ENCODE assay signal across 26 mouse cellular contexts in genomic region chr5:24615097-24615496, GRCm38 (mm10). TPM values are rescaled to one million over a fixed set of nuclear protein-coding genes. Genes with fewer than 3 reads are reported as not detected.
DNase-seq lines count a peak whose midpoint lies in the region; ATAC-seq and TF ChIP-seq lines count a peak whose summit lies in the region.
"Had no signal": no experiment of that assay in that cellular context is flagged by ENCODE, and none has a peak within 500 bp of the region (broad histone marks: within the 10 kb centered on the region; RNA-seq: fewer than 3 reads in every experiment).

No protein-coding gene starts in this region.

- DNase-seq in heart, adult 11 months: peak; percentile 72
- DNase-seq in heart, postnatal 25 days (ENCODE audit: low spot score): no peak
- peak; percentile 63 for DNase-seq in hindbrain, postnatal 0 days (ENCODE audit: low spot score)
- DNase-seq in hindbrain, embryonic 11.5 days (ENCODE audit: low spot score): no peak
- peak; percentile 31 for DNase-seq in midbrain, embryonic 11.5 days (ENCODE audit: low spot score, missing footprints)
- no peak for DNase-seq in midbrain, embryonic 10.5 days (ENCODE audit: low spot score)
- DNase-seq: adrenal gland, adult 2 months; adrenal gland, postnatal 14 days; cerebellum, adult 11 months; cerebellum, adult 2 months; gastrocnemius, postnatal 25 days; heart, adult 2 months; heart, postnatal 14 days had no signal

- no peak overlapping the region for H3K9ac ChIP-seq in hindbrain, postnatal 0 days (replicated peaks; ENCODE audit: low read length)
- no peak overlapping the region for H3K9ac ChIP-seq in hindbrain, embryonic 11.5 days (ENCODE audit: low read depth, low read length)
- H3K9ac ChIP-seq in midbrain, embryonic 11.5 days (ENCODE audit: low read length): no peak overlapping the region
- H3K9ac ChIP-seq: heart, embryonic 13.5 days had no signal

- no peaks in the 10 kb centered on the region for H3K9me3 ChIP-seq in hindbrain, postnatal 0 days (ENCODE audit: low read length)
- no peaks in the 10 kb centered on the region for H3K9me3 ChIP-seq in hindbrain, embryonic 11.5 days (ENCODE audit: control insufficient read depth, low read length)
- H3K9me3 ChIP-seq in midbrain, embryonic 11.5 days (ENCODE audit: control insufficient read depth, low read length): no peaks in the 10 kb centered on the region
- H3K9me3 ChIP-seq in midbrain, embryonic 10.5 days (replicated peaks): no peaks in the 10 kb centered on the region
- H3K9me3 ChIP-seq: forebrain, embryonic 10.5 days; heart, embryonic 10.5 days; heart, embryonic 13.5 days had no signal

- peaks cover 17% of the 10 kb centered on the region for H3K4me1 ChIP-seq in hindbrain, postnatal 0 days (ENCODE audit: insufficient read depth, low read length)
- H3K4me1 ChIP-seq in hindbrain, embryonic 11.5 days (replicated peaks; ENCODE audit: control insufficient read depth, insufficient read depth, low read length): no peaks in the 10 kb centered on the region
- H3K4me1 ChIP-seq in midbrain, embryonic 11.5 days (ENCODE audit: control insufficient read depth, insufficient read depth, low read length): no peaks in the 10 kb centered on the region
- H3K4me1 ChIP-seq in midbrain, embryonic 10.5 days: 0 out of 2 replicates have a peak, but pooled peaks cover 3% of the 10 kb centered on the region

- no peak overlapping the region for H3K4me2 ChIP-seq in hindbrain, postnatal 0 days (ENCODE audit: low read depth, low read length)
- H3K4me2 ChIP-seq in hindbrain, embryonic 11.5 days (replicated peaks; ENCODE audit: low read depth, low read length): no peak overlapping the region
- no peak overlapping the region for H3K4me2 ChIP-seq in midbrain, embryonic 11.5 days
- H3K4me2 ChIP-seq: heart, embryonic 13.5 days had no signal

- TF ChIP-seq CTCF in hindbrain, postnatal 0 days (IDR thresholded peaks at IDR 0.05; ENCODE audit: low read depth): no peak

- H3K4me3 ChIP-seq in hindbrain, postnatal 0 days (ENCODE audit: low read length): no peak overlapping the region
- no peak overlapping the region for H3K4me3 ChIP-seq in hindbrain, embryonic 11.5 days (ENCODE audit: low read depth, low read length)
- no peak overlapping the region for H3K4me3 ChIP-seq in midbrain, embryonic 11.5 days (ENCODE audit: low read depth, low read length)
- no peak overlapping the region for H3K4me3 ChIP-seq in midbrain, embryonic 10.5 days
- H3K4me3 ChIP-seq: forebrain, embryonic 10.5 days; heart, adult 2 months; heart, embryonic 10.5 days; heart, embryonic 13.5 days had no signal

- no peaks in the 10 kb centered on the region for H3K36me3 ChIP-seq in hindbrain, postnatal 0 days (ENCODE audit: insufficient read depth, low read length)
- no peaks in the 10 kb centered on the region for H3K36me3 ChIP-seq in hindbrain, embryonic 11.5 days (ENCODE audit: control insufficient read depth, insufficient read depth, low read length)
- H3K36me3 ChIP-seq in midbrain, embryonic 11.5 days (ENCODE audit: control insufficient read depth, insufficient read depth, low read length): no peaks in the 10 kb centered on the region
- H3K36me3 ChIP-seq in midbrain, embryonic 10.5 days: no peaks in the 10 kb centered on the region
- H3K36me3 ChIP-seq: forebrain, embryonic 10.5 days; heart, embryonic 10.5 days; heart, embryonic 13.5 days had no signal

- no peak overlapping the region for H3K27ac ChIP-seq in hindbrain, postnatal 0 days
- H3K27ac ChIP-seq in hindbrain, embryonic 11.5 days (ENCODE audit: low read depth, low read length): no peak overlapping the region
- no peak overlapping the region for H3K27ac ChIP-seq in midbrain, embryonic 11.5 days (ENCODE audit: low read depth, low read length)
- no peak overlapping the region for H3K27ac ChIP-seq in midbrain, embryonic 10.5 days (replicated peaks)
- H3K27ac ChIP-seq: forebrain, embryonic 10.5 days; heart, adult 2 months; heart, embryonic 10.5 days; heart, embryonic 13.5 days had no signal

- intact Hi-C loops in heart, postnatal 25 days (cut with DNase I): no loop called here

- no peaks in the 10 kb centered on the region for H3K27me3 ChIP-seq in hindbrain, postnatal 0 days (ENCODE audit: insufficient read depth, low read length)
- H3K27me3 ChIP-seq in hindbrain, embryonic 11.5 days (ENCODE audit: control insufficient read depth, insufficient read depth, low read length): no peaks in the 10 kb centered on the region
- no peaks in the 10 kb centered on the region for H3K27me3 ChIP-seq in midbrain, embryonic 11.5 days (ENCODE audit: control insufficient read depth, insufficient read depth, low read length)
- no peaks in the 10 kb centered on the region for H3K27me3 ChIP-seq in midbrain, embryonic 10.5 days (ENCODE audit: low read depth, poor library complexity, severe bottlenecking)

- 40% methylated on average over 6 of the region's 6 CpGs for WGBS in hindbrain, postnatal 0 days
- 72% methylated on average over 6 of the region's 6 CpGs for WGBS in hindbrain, embryonic 11.5 days
- 74% methylated on average over 6 of the region's 6 CpGs for WGBS in midbrain, embryonic 11.5 days
- WGBS in midbrain, embryonic 10.5 days: 72% methylated on average over 6 of the region's 6 CpGs

- ATAC-seq in hindbrain, postnatal 0 days: peak; percentile 82
- no peak for ATAC-seq in hindbrain, embryonic 11.5 days (ENCODE audit: low FRiP score)
- ATAC-seq in midbrain, embryonic 11.5 days (ENCODE audit: low FRiP score): no peak
- ATAC-seq: CD4-positive, CD25-positive, alpha-beta regulatory T cell, adult 4 months; forebrain, embryonic 14.5 days had no signal

RNA-seq across cellular contexts. Expression of gene Smarcd3, which starts 9.1 kb away (rescaled TPM):
- total RNA-seq in heart, postnatal 25 days (2021): 10 to 100 TPM; 69.0 to 69.3 TPM
- total RNA-seq in hindbrain, postnatal 0 days (2014; rRNA removed): 246 and 262 TPM in 2 replicates
- polyA plus RNA-seq in hindbrain, postnatal 0 days (2015; fragmentation: Nextera tagmentation; extraction: Ambion mirVana): 114 and 128 TPM in 2 replicates
- 42.3 and 45.9 TPM in 2 replicates for polyA plus RNA-seq in hindbrain, embryonic 11.5 days (2014; fragmentation: Nextera tagmentation; extraction: Ambion mirVana)
- polyA plus RNA-seq in midbrain, embryonic 11.5 days (2014; fragmentation: Nextera tagmentation; extraction: Ambion mirVana): 56.8 and 60.2 TPM in 2 replicates
- polyA plus RNA-seq in midbrain, embryonic 10.5 days (2016; fragmentation: Nextera tagmentation; extraction: Ambion mirVana): 32.4 and 44.8 TPM in 2 replicates

RNA-seq across cellular contexts. Expression of gene Chpf2, which starts 28.6 kb away (rescaled TPM):
- total RNA-seq in heart, postnatal 25 days (2021): 1 to 10 TPM; 7.8 to 9.7 TPM
- total RNA-seq in hindbrain, postnatal 0 days (2014; rRNA removed): 38.3 and 46.2 TPM in 2 replicates
- 25.0 and 26.9 TPM in 2 replicates for polyA plus RNA-seq in hindbrain, postnatal 0 days (2015; fragmentation: Nextera tagmentation; extraction: Ambion mirVana)
- polyA plus RNA-seq in hindbrain, embryonic 11.5 days (2014; fragmentation: Nextera tagmentation; extraction: Ambion mirVana): 8.6 and 8.7 TPM in 2 replicates
- 7.2 and 9.6 TPM in 2 replicates for polyA plus RNA-seq in midbrain, embryonic 11.5 days (2014; fragmentation: Nextera tagmentation; extraction: Ambion mirVana)
- 14.8 and 19.7 TPM in 2 replicates for polyA plus RNA-seq in midbrain, embryonic 10.5 days (2016; fragmentation: Nextera tagmentation; extraction: Ambion mirVana)

RNA-seq across cellular contexts. Expression of gene Abcf2, which starts 37.8 kb away (rescaled TPM):
- total RNA-seq in heart, postnatal 25 days (2021): 10 to 100 TPM; 48.0 to 53.2 TPM
- 60.6 and 65.6 TPM in 2 replicates for total RNA-seq in hindbrain, postnatal 0 days (2014; rRNA removed)
- 65.4 and 66.5 TPM in 2 replicates for polyA plus RNA-seq in hindbrain, postnatal 0 days (2015; fragmentation: Nextera tagmentation; extraction: Ambion mirVana)
- polyA plus RNA-seq in hindbrain, embryonic 11.5 days (2014; fragmentation: Nextera tagmentation; extraction: Ambion mirVana): 121 and 136 TPM in 2 replicates
- 143 and 147 TPM in 2 replicates for polyA plus RNA-seq in midbrain, embryonic 11.5 days (2014; fragmentation: Nextera tagmentation; extraction: Ambion mirVana)
- 160 and 170 TPM in 2 replicates for polyA plus RNA-seq in midbrain, embryonic 10.5 days (2016; fragmentation: Nextera tagmentation; extraction: Ambion mirVana)

RNA-seq across cellular contexts. Expression of gene 4931409K22Rik, which starts 58.5 kb away (rescaled TPM):
- not detected for total RNA-seq in heart, postnatal 25 days (2021)
- not detected in 2 replicates for total RNA-seq in hindbrain, postnatal 0 days (2014; rRNA removed)
- 0.09 and 0.16 TPM in 2 replicates for polyA plus RNA-seq in hindbrain, postnatal 0 days (2015; fragmentation: Nextera tagmentation; extraction: Ambion mirVana)
- 0.14 TPM in 1 of 2 replicates, not detected in the other for polyA plus RNA-seq in hindbrain, embryonic 11.5 days (2014; fragmentation: Nextera tagmentation; extraction: Ambion mirVana)
- polyA plus RNA-seq in midbrain, embryonic 11.5 days (2014; fragmentation: Nextera tagmentation; extraction: Ambion mirVana): not detected in 2 replicates
- polyA plus RNA-seq in midbrain, embryonic 10.5 days (2016; fragmentation: Nextera tagmentation; extraction: Ambion mirVana): 0.05 TPM in 1 of 2 replicates, not detected in the other
- total RNA-seq: adrenal gland, adult 2 months; adrenal gland, postnatal 14 days; gastrocnemius, adult 8-10 months; gastrocnemius, postnatal 25 days; heart, adult 2 months; heart, postnatal 14 days; hematopoietic stem cell, adult 5-6 weeks; MEL had no signal
- polyA plus RNA-seq: adrenal gland, adult 2 months; C2C12; CD4-positive, CD25-positive, alpha-beta regulatory T cell, adult 4 months; cerebellum, adult 2 months; embryonic facial prominence, embryonic 11.5 days; embryonic facial prominence, embryonic 14.5 days; heart, embryonic 16.5 days; intestine, postnatal 0 days had no signal

Comparison
In these comparisons a context has a peak if more than half of its experiments do, and no peak if none do; other contexts are left out.
1. DNase-seq: peak in heart, adult 11 months (single experiment), hindbrain, postnatal 0 days (single experiment) and midbrain, embryonic 11.5 days (single experiment); none in heart, postnatal 25 days (single experiment), hindbrain, embryonic 11.5 days (single experiment) and midbrain, embryonic 10.5 days (single experiment).